Mouse (Mus musculus) bone marrow macrophage, adult 2 months (primary cell): ENCODE measurements around the gene Cpeb1.

ENCODE experiments used
- CTCF ChIP-seq: IDR thresholded peaks from 2 replicates; pipeline ENCODE4 v1.5.1; 2012; ENCODE audit warnings: low read depth, mild to moderate bottlenecking, low read length, moderate library complexity
- POLR2A ChIP-seq: IDR thresholded peaks from 2 replicates; pipeline ENCODE4 v1.6.1; 2012; ENCODE audit warnings: mild to moderate bottlenecking, low read depth, low read length, borderline replicate concordance

DNA sequence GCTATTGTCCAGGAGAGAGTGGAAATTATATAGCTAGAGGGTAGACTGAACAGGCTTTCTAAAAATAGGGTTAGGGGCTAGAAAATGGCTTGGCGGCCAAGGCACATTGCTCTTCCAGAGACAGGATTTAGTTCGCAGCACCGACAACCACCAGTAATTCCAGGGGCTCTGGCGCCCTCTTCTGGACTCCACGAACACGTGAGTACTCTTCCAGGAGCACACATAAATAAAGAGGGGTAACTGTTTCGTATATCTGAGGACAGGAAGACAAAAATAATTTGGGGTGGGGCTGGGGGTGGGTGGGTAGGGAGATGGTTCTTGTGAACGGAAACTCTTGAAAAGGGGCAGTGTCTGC lies 118.9 kb downstream of the Cpeb1 start:
- TF ChIP-seq POLR2A (no peak), CTCF (peak; percentile 70)
